Mouse (Mus musculus) liver, embryonic 13.5 days (tissue): ENCODE results near the gene Abhd17c. TPM values are rescaled to one million over a fixed set of nuclear protein-coding genes. Genes with fewer than 3 reads are reported as not detected.
A peak's percentile ranks its signal among the peaks of the same experiment; 100 is the strongest.

Experiments
- ATAC-seq: fragments of 200-750 bp; cut with Nextera tagmentation; 2 replicates; pipeline ENCODE4 v1.8.0; 2017; ENCODE audit warnings: low read depth, mild to moderate bottlenecking, moderate number of reproducible peaks, moderate library complexity
- DNase-seq: peaks from one replicate; pipeline ENCODE4 v3.0.0; 2022
- H3K27ac ChIP-seq: fragments of 300-500 bp; sonication (generic); 2 replicates; pipeline ENCODE4 v1.5.1; 2015; ENCODE audit warnings: moderate library complexity, mild to moderate bottlenecking, inconsistent platforms
- H3K27me3 ChIP-seq: fragments of 300-500 bp; sonication (generic); 2 replicates; pipeline ENCODE4 v1.6.1; 2015; ENCODE audit warnings: mild to moderate bottlenecking, inconsistent platforms
- H3K36me3 ChIP-seq: fragments of 300-500 bp; sonication (generic); 2 replicates; pipeline ENCODE4 v1.6.1; 2015; ENCODE audit warnings: mild to moderate bottlenecking, inconsistent platforms
- H3K4me1 ChIP-seq: fragments of 300-500 bp; sonication (generic); replicated peaks from 2 replicates; pipeline ENCODE4 v1.6.1; 2015; ENCODE audit warnings: inconsistent platforms
- H3K4me2 ChIP-seq: fragments of 300-500 bp; sonication (generic); 2 replicates; pipeline ENCODE4 v1.6.1; 2015; ENCODE audit warnings: inconsistent platforms, mild to moderate bottlenecking, moderate library complexity
- H3K4me3 ChIP-seq: fragments of 300-500 bp; sonication (generic); replicated peaks from 2 replicates; pipeline ENCODE4 v1.5.1; 2015; ENCODE audit warnings: mild to moderate bottlenecking, inconsistent platforms
- H3K9ac ChIP-seq: fragments of 300-500 bp; sonication (generic); 2 replicates; pipeline ENCODE4 v1.6.1; 2015; ENCODE audit warnings: mild to moderate bottlenecking, inconsistent platforms
- H3K9me3 ChIP-seq: fragments of 300-500 bp; sonication (generic); replicated peaks from 2 replicates; pipeline ENCODE4 v1.6.1; 2016; ENCODE audit warnings: inconsistent platforms
- WGBS: fragments of 180-500 bp; shearing (Covaris S2); methylation state at CpG from one replicate; pipeline ENCODE4 v1.1.7; 2015; ENCODE audit not compliant: insufficient replicate concordance; 5-methylcytosine and 5-hydroxymethylcytosine counted together
- polyA plus RNA-seq: library from polyadenylated mRNA; unstranded; fragments of >200 nt; fragmentation: Nextera tagmentation; extraction: Ambion mirVana; gene quantifications from 2 replicates; pipeline ENCODE4 v1.2.1, GENCODE M21; 2015

The Abhd17c gene
- polyA plus RNA-seq, 1 experiment from 2014 or later = 18.2 TPM

GRCm38 (mm10) chr7:84171177-84171787, 19.6 kb upstream of the Abhd17c start:
- Histone ChIP-seq H3K27ac (no peak overlapping the region), H3K36me3 (no peaks in the 10 kb centered on the region), H3K27me3 (no peaks in the 10 kb centered on the region), H3K9me3 (no peaks in the 10 kb centered on the region), H3K4me1 (peaks cover 6% of the 10 kb centered on the region; the same call in 1 of the 2 replicates), H3K4me3 (no peak overlapping the region), H3K9ac (no peak overlapping the region), H3K4me2 (no peak overlapping the region)
- ATAC-seq (peak; percentile 78), DNase-seq (no peak)
- 52% methylated on average over 1 of the region's 1 CpGs for WGBS

GRCm38 (mm10) chr7:84168355-84168754, 16.7 kb upstream of the Abhd17c start:
- Histone ChIP-seq H3K27me3 (no peaks in the 10 kb centered on the region), H3K4me1 (peaks cover 15% of the 10 kb centered on the region), H3K9ac (no peak overlapping the region), H3K4me2 (no peak overlapping the region), H3K9me3 (no peaks in the 10 kb centered on the region), H3K4me3 (no peak overlapping the region), H3K27ac (no peak overlapping the region), H3K36me3 (no peaks in the 10 kb centered on the region)
- WGBS = 52% methylated on average over 2 of the region's 2 CpGs
- DNase-seq (no peak), ATAC-seq (no peak)

GRCm38 (mm10) chr7:84166721-84167419, 15.2 kb upstream of the Abhd17c start:
- no peaks in the 10 kb centered on the region for H3K9me3 ChIP-seq
- H3K9ac ChIP-seq = no peak overlapping the region
- no peak overlapping the region for H3K4me2 ChIP-seq
- H3K4me3 ChIP-seq = no peak overlapping the region
- no peaks in the 10 kb centered on the region for H3K36me3 ChIP-seq
- peaks cover 15% of the 10 kb centered on the region for H3K4me1 ChIP-seq
- H3K27me3 ChIP-seq = no peaks in the 10 kb centered on the region
- ATAC-seq (no peak), DNase-seq (no peak)
- 36% methylated on average over 4 of the region's 4 CpGs for WGBS
- peak overlapping the region; percentile 63; the same call in 1 of the 2 replicates for H3K27ac ChIP-seq

GRCm38 (mm10) chr7:84166007-84166406, 14.3 kb upstream of the Abhd17c start:
- Histone ChIP-seq H3K27me3 (no peaks in the 10 kb centered on the region), H3K9ac (no peak overlapping the region), H3K4me3 (no peak overlapping the region), H3K9me3 (no peaks in the 10 kb centered on the region), H3K36me3 (no peaks in the 10 kb centered on the region), H3K27ac (no peak overlapping the region), H3K4me1 (peaks cover 15% of the 10 kb centered on the region), H3K4me2 (no peak overlapping the region)
- WGBS = 42% methylated on average over 1 of the region's 1 CpGs
- DNase-seq = no peak
- no peak for ATAC-seq

GRCm38 (mm10) chr7:84165288-84165687, 13.6 kb upstream of the Abhd17c start:
- Histone ChIP-seq H3K4me3 (no peak overlapping the region), H3K4me2 (no peak overlapping the region), H3K27me3 (no peaks in the 10 kb centered on the region), H3K36me3 (no peaks in the 10 kb centered on the region), H3K9ac (no peak overlapping the region), H3K4me1 (peaks cover 12% of the 10 kb centered on the region), H3K27ac (no peak overlapping the region), H3K9me3 (no peaks in the 10 kb centered on the region)
- WGBS = 52% methylated on average over 3 of the region's 3 CpGs
- DNase-seq (no peak), ATAC-seq (no peak)

GRCm38 (mm10) chr7:84164880-84165279, 13.2 kb upstream of the Abhd17c start:
- Histone ChIP-seq H3K27me3 (no peaks in the 10 kb centered on the region), H3K27ac (no peak overlapping the region), H3K9ac (no peak overlapping the region), H3K4me3 (no peak overlapping the region), H3K4me2 (no peak overlapping the region), H3K36me3 (no peaks in the 10 kb centered on the region), H3K4me1 (peaks cover 12% of the 10 kb centered on the region), H3K9me3 (no peaks in the 10 kb centered on the region)
- ATAC-seq = no peak
- WGBS = 34% methylated on average over 4 of the region's 4 CpGs
- no peak for DNase-seq

GRCm38 (mm10) chr7:84164419-84164818, 12.7 kb upstream of the Abhd17c start:
- Histone ChIP-seq H3K4me1 (peaks cover 12% of the 10 kb centered on the region), H3K4me3 (no peak overlapping the region), H3K9me3 (no peaks in the 10 kb centered on the region), H3K36me3 (no peaks in the 10 kb centered on the region), H3K9ac (no peak overlapping the region), H3K4me2 (no peak overlapping the region), H3K27ac (no peak overlapping the region), H3K27me3 (no peaks in the 10 kb centered on the region)
- 53% methylated on average over 2 of the region's 2 CpGs for WGBS
- DNase-seq (no peak), ATAC-seq (no peak)

- no peaks in the 10 kb centered on the region for H3K27me3 ChIP-seq
- H3K9me3 ChIP-seq = no peaks in the 10 kb centered on the region
- H3K4me3 ChIP-seq = no peak overlapping the region
- no peak overlapping the region for H3K4me2 ChIP-seq
- WGBS = 30% methylated on average over 4 of the region's 4 CpGs
- ATAC-seq (no peak), DNase-seq (no peak)
- H3K27ac ChIP-seq = no peak overlapping the region
- H3K4me1 ChIP-seq = peaks cover 12% of the 10 kb centered on the region
- no peaks in the 10 kb centered on the region for H3K36me3 ChIP-seq
- no peak overlapping the region for H3K9ac ChIP-seq
Measured at GRCm38 (mm10) chr7:84163585-84163984, 11.9 kb upstream of the Abhd17c start.

- Histone ChIP-seq H3K4me1 (peaks cover 3% of the 10 kb centered on the region; the same call in 1 of the 2 replicates), H3K27ac (no peak overlapping the region), H3K27me3 (no peaks in the 10 kb centered on the region), H3K9me3 (no peaks in the 10 kb centered on the region), H3K36me3 (no peaks in the 10 kb centered on the region), H3K9ac (no peak overlapping the region), H3K4me2 (no peak overlapping the region), H3K4me3 (no peak overlapping the region)
- no peak for DNase-seq
- no peak for ATAC-seq
- 72% methylated on average over 2 of the region's 2 CpGs for WGBS
Measured at GRCm38 (mm10) chr7:84159414-84159813, 7.7 kb upstream of the Abhd17c start.

- H3K4me3 ChIP-seq = no peak overlapping the region
- no peaks in the 10 kb centered on the region for H3K27me3 ChIP-seq
- no peak overlapping the region for H3K9ac ChIP-seq
- H3K9me3 ChIP-seq = no peaks in the 10 kb centered on the region
- no peaks in the 10 kb centered on the region for H3K36me3 ChIP-seq
- H3K4me1 ChIP-seq = peaks cover 36% of the 10 kb centered on the region
- H3K4me2 ChIP-seq = no peak overlapping the region
- H3K27ac ChIP-seq = no peak overlapping the region
- 73% methylated on average over 4 of the region's 4 CpGs for WGBS
- DNase-seq (no peak), ATAC-seq (no peak)
Measured at GRCm38 (mm10) chr7:84153821-84154220, 2.1 kb upstream of the Abhd17c start.

GRCm38 (mm10) chr7:84152821-84153220, 1.1 kb upstream of the Abhd17c start:
- Histone ChIP-seq H3K4me1 (peaks cover 46% of the 10 kb centered on the region), H3K4me3 (peak overlapping the region; percentile 92; the same call in 1 of the 2 replicates), H3K27ac (no peak overlapping the region), H3K9me3 (no peaks in the 10 kb centered on the region), H3K9ac (no peak overlapping the region), H3K27me3 (no peaks in the 10 kb centered on the region), H3K36me3 (0 out of 2 replicates have a peak, but pooled peaks cover 2% of the 10 kb centered on the region), H3K4me2 (peak overlapping the region; percentile 96)
- DNase-seq (no peak), ATAC-seq (no peak)
- 54% methylated on average over 4 of the region's 4 CpGs for WGBS

GRCm38 (mm10) chr7:84152374-84152773, 681 bp upstream of the Abhd17c start:
- Histone ChIP-seq H3K27me3 (no peaks in the 10 kb centered on the region), H3K4me1 (peaks cover 51% of the 10 kb centered on the region), H3K4me2 (peak overlapping the region; percentile 96), H3K9ac (no peak overlapping the region), H3K27ac (no peak overlapping the region), H3K9me3 (no peaks in the 10 kb centered on the region), H3K4me3 (peak overlapping the region; percentile 92), H3K36me3 (0 out of 2 replicates have a peak, but pooled peaks cover 2% of the 10 kb centered on the region)
- ATAC-seq (no peak), DNase-seq (no peak)
- 62% methylated on average over 6 of the region's 6 CpGs for WGBS
